Mouse (Mus musculus) MEL (cell line): ENCODE measurements around the gene Polr2i. TPM values are rescaled to one million over a fixed set of nuclear protein-coding genes. Genes with fewer than 3 reads are reported as not detected.

Experiments used
- DNase-seq: peaks from one replicate; pipeline ENCODE4 v3.0.0; 2011; ENCODE audit warnings: low read depth, low spot score
- H3K27ac ChIP-seq: 2 replicates; pipeline ENCODE4 v1.5.1; 2012; ENCODE audit warnings: low read depth, mild to moderate bottlenecking, control low read depth, low read length, moderate library complexity; ENCODE audit not compliant: control insufficient read depth
- H3K27me3 ChIP-seq, 2 experiments: fragments of 150-350 bp in 1 of 2; sonication (generic) in 1 of 2; 2 replicates each; pipeline ENCODE4 v1.6.1; 2012; ENCODE audit warnings: low read length in 2 of 2, mild to moderate bottlenecking in 2 of 2, improper control_type of control experiment in 1 of 2, moderate library complexity in 1 of 2; ENCODE audit not compliant: insufficient read depth in 2 of 2, control insufficient read depth in 1 of 2
- H3K36me3 ChIP-seq, 2 experiments: 2 replicates each; pipeline ENCODE4 v1.6.1; 2012 to 2014; ENCODE audit warnings: low read length in 2 of 2, improper control_type of control experiment in 1 of 2, inconsistent platforms in 1 of 2, mild to moderate bottlenecking in 1 of 2; ENCODE audit not compliant: insufficient read depth in 2 of 2, control insufficient read depth in 1 of 2
- H3K4me1 ChIP-seq, 2 experiments: fragments of 150-350 bp in 1 of 2; sonication (generic) in 1 of 2; 2 replicates each; pipeline ENCODE4 v1.6.1; 2012; ENCODE audit warnings: low read length in 2 of 2, improper control_type of control experiment in 1 of 2, mild to moderate bottlenecking in 1 of 2; ENCODE audit not compliant: insufficient read depth in 2 of 2, control insufficient read depth in 1 of 2
- H3K4me3 ChIP-seq, 2 experiments: fragments of 150-350 bp in 1 of 2; sonication (generic) in 1 of 2; 2 replicates each; pipeline ENCODE4 v1.5.1; 2012; ENCODE audit warnings: low read depth in 2 of 2, low read length in 2 of 2, mild to moderate bottlenecking in 2 of 2, moderate library complexity in 2 of 2, control low read depth in 1 of 2, improper control_type of control experiment in 1 of 2; ENCODE audit not compliant: control insufficient read depth in 1 of 2, insufficient read depth in 1 of 2
- H3K79me2 ChIP-seq: 2 replicates; pipeline ENCODE4 v1.6.1; 2012; ENCODE audit warnings: mild to moderate bottlenecking, low read length, moderate library complexity; ENCODE audit not compliant: control insufficient read depth, poor library complexity, insufficient read depth
- H3K9ac ChIP-seq: 2 replicates; pipeline ENCODE4 v1.6.1; 2012; ENCODE audit warnings: low read depth, mild to moderate bottlenecking, control low read depth, low read length, moderate library complexity; ENCODE audit not compliant: control insufficient read depth, poor library complexity, severe bottlenecking
- H3K9me3 ChIP-seq: fragments of 150-350 bp; sonication (generic); replicated peaks from 2 replicates; pipeline ENCODE4 v1.6.1; 2012; ENCODE audit warnings: mild to moderate bottlenecking, low read length, improper control_type of control experiment, moderate library complexity; ENCODE audit not compliant: insufficient read depth
- BHLHE40 ChIP-seq: IDR thresholded peaks from 2 replicates; pipeline ENCODE4 v1.6.1; 2012; ENCODE audit warnings: low read depth, mild to moderate bottlenecking, inconsistent platforms, low read length, improper control_type of control experiment, borderline replicate concordance
- CHD1 ChIP-seq: IDR thresholded peaks from 2 replicates; pipeline ENCODE4 v1.6.1; 2012; ENCODE audit warnings: low read depth, mild to moderate bottlenecking, inconsistent platforms, low read length, improper control_type of control experiment
- CHD2 ChIP-seq: IDR thresholded peaks from 2 replicates; pipeline ENCODE4 v1.6.1; 2011; ENCODE audit warnings: low read length, improper control_type of control experiment
- CTCF ChIP-seq, 3 experiments: IDR thresholded peaks in 2 of 3; conservative IDR thresholded peaks in 1 of 3; 2 replicates each; pipeline ENCODE4 v1.5.1; 2011 to 2012; ENCODE audit warnings: low read length in 3 of 3, low read depth in 2 of 3, mild to moderate bottlenecking in 2 of 3, improper control_type of control experiment in 1 of 3, inconsistent platforms in 1 of 3, mixed read lengths in 1 of 3, moderate library complexity in 1 of 3; ENCODE audit not compliant: control insufficient read depth in 1 of 3, insufficient read depth in 1 of 3, poor library complexity in 1 of 3, severe bottlenecking in 1 of 3
- E2F4 ChIP-seq: IDR thresholded peaks from 2 replicates; pipeline ENCODE4 v1.6.1; 2011; ENCODE audit warnings: low read depth, low read length, improper control_type of control experiment, borderline replicate concordance
- ELF1 ChIP-seq: IDR thresholded peaks from 2 replicates; pipeline ENCODE4 v1.6.1; 2014; ENCODE audit warnings: low read depth, mild to moderate bottlenecking, inconsistent platforms, low read length, improper control_type of control experiment, moderate library complexity
- ETS1 ChIP-seq: IDR thresholded peaks from 2 replicates; pipeline ENCODE4 v1.6.1; 2012; ENCODE audit warnings: low read depth, mild to moderate bottlenecking, inconsistent platforms, low read length, improper control_type of control experiment, moderate library complexity
- GABPA ChIP-seq: IDR thresholded peaks from 2 replicates; pipeline ENCODE4 v1.6.1; 2012; ENCODE audit warnings: low read depth, mild to moderate bottlenecking, inconsistent platforms, low read length, improper control_type of control experiment, moderate library complexity
- GATA1 ChIP-seq: IDR thresholded peaks from 2 replicates; pipeline ENCODE4 v1.6.1; 2011; ENCODE audit warnings: low read depth, low read length, improper control_type of control experiment
- HCFC1 ChIP-seq: IDR thresholded peaks from 2 replicates; pipeline ENCODE4 v1.6.1; 2012; ENCODE audit warnings: low read depth, mild to moderate bottlenecking, inconsistent platforms, low read length, improper control_type of control experiment, moderate library complexity
- JUND ChIP-seq: IDR thresholded peaks from 2 replicates; pipeline ENCODE4 v1.6.1; 2011; ENCODE audit warnings: low read depth, mild to moderate bottlenecking, improper control_type of control experiment, low read length
- MAFK ChIP-seq: IDR thresholded peaks from 2 replicates; pipeline ENCODE4 v1.6.1; 2011; ENCODE audit warnings: low read depth, mild to moderate bottlenecking, low read length, improper control_type of control experiment, borderline replicate concordance
- MAX ChIP-seq: IDR thresholded peaks from 2 replicates; pipeline ENCODE4 v1.6.1; 2011; ENCODE audit warnings: low read length, improper control_type of control experiment
- MAZ ChIP-seq: IDR thresholded peaks from 2 replicates; pipeline ENCODE4 v1.6.1; 2012; ENCODE audit warnings: low read depth, mild to moderate bottlenecking, inconsistent platforms, low read length, improper control_type of control experiment
- MEF2A ChIP-seq: IDR thresholded peaks from 2 replicates; pipeline ENCODE4 v1.6.1; 2014; ENCODE audit warnings: low read depth, mild to moderate bottlenecking, inconsistent platforms, low read length, improper control_type of control experiment; ENCODE audit not compliant: poor library complexity, insufficient replicate concordance, severe bottlenecking; ENCODE audit errors: extremely low read depth
- MXI1 ChIP-seq: IDR thresholded peaks from 2 replicates; pipeline ENCODE4 v1.6.1; 2011; ENCODE audit warnings: mild to moderate bottlenecking, low read depth, low read length, improper control_type of control experiment
- MYB ChIP-seq: IDR thresholded peaks from 2 replicates; pipeline ENCODE4 v1.6.1; 2011; ENCODE audit warnings: mild to moderate bottlenecking, low read depth, low read length, improper control_type of control experiment
- MYC ChIP-seq: IDR thresholded peaks from 2 replicates; pipeline ENCODE4 v1.6.1; 2011; ENCODE audit warnings: low read depth, mild to moderate bottlenecking, low read length, improper control_type of control experiment, moderate library complexity
- NELFE ChIP-seq: IDR thresholded peaks from 2 replicates; pipeline ENCODE4 v1.6.1; 2011; ENCODE audit warnings: low read depth, low read length, improper control_type of control experiment
- POLR2A ChIP-seq, 2 experiments: IDR thresholded peaks; 2 replicates each; pipeline ENCODE4 v1.6.1; 2011 to 2012; ENCODE audit warnings: low read length in 2 of 2, mild to moderate bottlenecking in 2 of 2, control low read depth in 1 of 2, improper control_type of control experiment in 1 of 2, low read depth in 1 of 2, moderate library complexity in 1 of 2; ENCODE audit not compliant: control insufficient read depth in 1 of 2, insufficient read depth in 1 of 2, poor library complexity in 1 of 2
- POLR2AphosphoS2 ChIP-seq: IDR thresholded peaks from 2 replicates; pipeline ENCODE4 v1.6.1; 2011; ENCODE audit warnings: low read length, improper control_type of control experiment
- POLR2AphosphoS5 ChIP-seq: IDR thresholded peaks from 2 replicates; pipeline ENCODE4 v1.6.1; 2012; ENCODE audit warnings: low read depth, borderline replicate concordance, mild to moderate bottlenecking, inconsistent platforms, low read length, moderate library complexity, mixed read lengths
- RAD21 ChIP-seq: IDR thresholded peaks from 2 replicates; pipeline ENCODE4 v1.6.1; 2011; ENCODE audit warnings: mild to moderate bottlenecking, low read depth, low read length, improper control_type of control experiment
- RCOR1 ChIP-seq: IDR thresholded peaks from 2 replicates; pipeline ENCODE4 v1.6.1; 2012; ENCODE audit warnings: low read depth, mild to moderate bottlenecking, inconsistent platforms, low read length, improper control_type of control experiment
- SIN3A ChIP-seq: IDR thresholded peaks from 2 replicates; pipeline ENCODE4 v1.6.1; 2012; ENCODE audit warnings: low read length, improper control_type of control experiment, inconsistent platforms
- SMC3 ChIP-seq: IDR thresholded peaks from 2 replicates; pipeline ENCODE4 v1.6.1; 2011; ENCODE audit warnings: low read depth, low read length, improper control_type of control experiment
- TBP ChIP-seq: IDR thresholded peaks from 2 replicates; pipeline ENCODE4 v1.8.0; 2011; ENCODE audit warnings: low read depth, low read length, improper control_type of control experiment
- TCF12 ChIP-seq: IDR thresholded peaks from 2 replicates; pipeline ENCODE4 v1.6.1; 2014; ENCODE audit warnings: low read depth, mild to moderate bottlenecking, inconsistent platforms, low read length, improper control_type of control experiment, moderate library complexity
- UBTF ChIP-seq: IDR thresholded peaks from 2 replicates; pipeline ENCODE4 v1.6.1; 2012; ENCODE audit warnings: low read depth, mild to moderate bottlenecking, inconsistent platforms, low read length, improper control_type of control experiment, moderate library complexity, borderline replicate concordance; ENCODE audit not compliant: insufficient read depth
- USF1 ChIP-seq: IDR thresholded peaks from 2 replicates; pipeline ENCODE4 v1.6.1; 2014; ENCODE audit warnings: low read depth, mild to moderate bottlenecking, inconsistent platforms, low read length, improper control_type of control experiment, moderate library complexity
- ZKSCAN1 ChIP-seq: IDR thresholded peaks from 2 replicates; pipeline ENCODE4 v1.6.1; 2012; ENCODE audit warnings: low read depth, mild to moderate bottlenecking, inconsistent platforms, low read length, improper control_type of control experiment, moderate library complexity
- ZNF384 ChIP-seq: IDR thresholded peaks from 2 replicates; pipeline ENCODE4 v1.6.1; 2012; ENCODE audit warnings: low read depth, mild to moderate bottlenecking, inconsistent platforms, low read length, improper control_type of control experiment
- polyA plus RNA-seq, 2 experiments: library from polyadenylated mRNA; stranded (reverse) in 1 of 2; unstranded in 1 of 2; fragments of >175 nt in 1 of 2; fragments of >200 nt in 1 of 2; gene quantifications; 2 replicates each; pipeline versions ENCODE4 v1.2.1 to v1.2.4; 2012; ENCODE audit warnings: low replicate concordance in 2 of 2, low read depth in 1 of 2; ENCODE audit not compliant: insufficient read length in 2 of 2, insufficient read depth in 1 of 2, missing spikeins in 1 of 2
- total RNA-seq: library from RNA; depleted of rRNA; stranded (reverse); fragments of 300-350 nt; gene quantifications from 2 replicates; pipeline ENCODE4 v1.2.3, GENCODE M21; 2012

Gene Polr2i
- total and polyA plus RNA-seq, 3 experiments: 118 to 128 TPM; not detected in 1

- no peak for TF ChIP-seq MAZ
- no peak for TF ChIP-seq TBP
- TF ChIP-seq GATA1: no peak
- no peak for TF ChIP-seq CTCF (IDR thresholded peaks at IDR 0.05 in 2 of 3, conservative IDR thresholded peaks at IDR 0.05 in 1 of 3; ENCODE audit: control insufficient read depth in 1 of 3, insufficient read depth in 1 of 3, low read depth in 2 of 3, low read length in 3 of 3, poor library complexity in 1 of 3, severe bottlenecking in 1 of 3)
- TF ChIP-seq MAX: peak; percentile 99
- no peak for TF ChIP-seq SMC3
- peak; percentile 83; the same call in 1 of the 2 replicates for TF ChIP-seq MXI1
- no peak for TF ChIP-seq RCOR1
- no peak; the same call in 1 of the 2 replicates for TF ChIP-seq CHD2
- TF ChIP-seq JUND: no peak
- peak; percentile 67; the same call in 1 of the 2 replicates for TF ChIP-seq MAFK
- TF ChIP-seq USF1: peak; percentile 98
- no peak for TF ChIP-seq ZKSCAN1
- no peak for TF ChIP-seq ZNF384
- no peak; the same call in none of the 2 replicates for TF ChIP-seq ELF1
- TF ChIP-seq POLR2AphosphoS2: no peak
- TF ChIP-seq MEF2A: no peak
- peak; percentile 23 for TF ChIP-seq SIN3A
Observed at GRCm38 (mm10) chr7:30280670-30281138, 49.0 kb downstream of the Polr2i start (continued).

GRCm38 (mm10) chr7:30281522-30281921 is 49.8 kb downstream of the Polr2i start:
- no peaks in the 10 kb centered on the region for H3K27me3 ChIP-seq
- H3K79me2 ChIP-seq: peaks cover 10% of the 10 kb centered on the region
- no peaks in the 10 kb centered on the region for H3K9me3 ChIP-seq
- H3K36me3 ChIP-seq: peaks cover 0 to 11% of the 10 kb centered on the region in 2 experiments; a peak in 2 of 4 replicates
- TF ChIP-seq ZKSCAN1 (no peak), TCF12 (no peak), MAFK (no peak), HCFC1 (no peak), USF1 (no peak), BHLHE40 (no peak), RAD21 (no peak), TBP (peak; percentile 74; the same call in 1 of the 2 replicates), POLR2A (IDR thresholded peaks at IDR 0.05; ENCODE audit: control insufficient read depth in 1 of 2, insufficient read depth in 1 of 2, low read depth in 1 of 2, low read length in 2 of 2, poor library complexity in 1 of 2) (no peak), JUND (no peak), GABPA (no peak), CHD1 (no peak), E2F4 (no peak), NELFE (no peak), MAX (no peak), UBTF (no peak), MYB (no peak), POLR2AphosphoS5 (no peak), CTCF (IDR thresholded peaks at IDR 0.05 in 2 of 3, conservative IDR thresholded peaks at IDR 0.05 in 1 of 3; ENCODE audit: control insufficient read depth in 1 of 3, insufficient read depth in 1 of 3, low read depth in 2 of 3, low read length in 3 of 3, poor library complexity in 1 of 3, severe bottlenecking in 1 of 3) (no peak; a peak in 1 of 6 replicates), ETS1 (0 out of 2 replicates have a peak, but pooled peaks have one; percentile 4), ELF1 (0 out of 2 replicates have a peak, but pooled peaks have one; percentile 1), MYC (0 out of 2 replicates have a peak, but pooled peaks have one; percentile 54), MEF2A (no peak)
- TF ChIP-seq, all 39 proteins: peak for 4
- Histone ChIP-seq H3K27ac (peak overlapping the region; percentile 96), H3K9ac (peak overlapping the region; percentile 71), H3K4me3 (peak overlapping the region; percentile 71 to 80), H3K4me1 (peaks cover 0 to 8% of the 10 kb centered on the region in 2 experiments; a peak in 1 of 4 replicates)
- DNase-seq: peak; percentile 68
